Mouse (Mus musculus): ENCODE measurements at regions not wholly inside any gene's neighbourhood (a gene's known extent, or its start where the extent isn't known, plus 50 kb on each side); places are given as distances from the start of the nearest gene placed in this dataset.
"Not testable (repeated sequence)": the region's sequence is repeated elsewhere in the genome, so short reads cannot be mapped to it uniquely, and the experiment has no call there.

GRCm38 (mm10) chr19:49115484-49115883 is 909.7 kb downstream of the Sorcs3 start:
- no peak for DNase-seq (ENCODE audit: low spot score in 2 of 2)
- intact Hi-C loops (cut with DNase I) = no loop called here

DNA sequence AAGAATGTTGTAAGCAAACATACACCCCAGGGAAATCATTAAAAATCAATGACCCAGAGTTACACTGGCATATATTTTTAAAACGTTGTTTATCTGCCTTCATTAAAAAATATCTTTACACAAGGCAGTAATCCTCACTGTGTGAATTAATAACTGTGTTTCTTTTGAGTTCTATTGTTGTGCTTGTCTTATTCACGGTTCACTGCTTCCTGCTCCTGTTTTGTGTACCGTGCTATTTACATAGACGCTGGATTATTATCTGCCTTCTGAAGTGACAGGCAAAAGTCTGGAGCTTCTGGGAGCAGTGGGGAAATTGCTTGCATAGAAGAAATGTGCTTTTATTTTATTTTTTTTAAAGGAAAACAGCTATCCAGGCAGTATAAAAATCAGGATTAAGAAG is 925.8 kb downstream of the Sorcs3 start:
- intact Hi-C loops (cut with DNase I) = no loop called here
- DNase-seq (ENCODE audit: low spot score in 2 of 2) = no peak

DNA sequence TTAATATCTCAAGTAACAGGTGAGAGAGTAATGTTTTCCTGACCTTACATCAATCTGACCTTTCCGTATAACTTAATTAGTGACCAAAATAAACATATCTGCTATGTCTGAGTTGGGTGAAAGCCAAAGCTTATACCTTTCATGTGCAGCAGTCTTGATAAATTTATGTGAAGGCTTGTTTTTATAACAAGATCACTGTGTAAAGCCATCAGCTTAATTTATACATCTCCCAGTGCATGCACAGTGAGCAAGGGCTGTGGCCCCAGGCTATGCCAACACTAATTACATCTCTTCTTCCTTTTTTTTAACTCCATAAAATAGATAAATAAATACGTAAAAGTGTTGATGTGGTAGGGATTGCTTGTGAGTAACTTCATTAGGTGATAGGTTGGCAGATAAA is 966.3 kb downstream of the Sorcs3 start:
- intact Hi-C loops (cut with DNase I) = no loop called here
- no peak for DNase-seq (ENCODE audit: low spot score in 2 of 2)

- no peak for DNase-seq (ENCODE audit: low spot score in 2 of 2)
- intact Hi-C loops (cut with DNase I) = no loop called here
Observed at GRCm38 (mm10) chr19:49207971-49208370, 1002.1 kb downstream of the Sorcs3 start.

GRCm38 (mm10) chr19:49242601-49243000 is 1036.8 kb downstream of the Sorcs3 start:
- no peak for DNase-seq (ENCODE audit: low spot score in 2 of 2)
- intact Hi-C loops (cut with DNase I) = no loop called here

GRCm38 (mm10) chr19:49245114-49245714 is 1039.4 kb downstream of the Sorcs3 start:
- no peak for DNase-seq (ENCODE audit: low spot score in 2 of 2)
- intact Hi-C loops (cut with DNase I) = no loop called here

GRCm38 (mm10) chr19:49264616-49265015 is 1058.8 kb downstream of the Sorcs3 start:
- DNase-seq (ENCODE audit: low spot score in 2 of 2) = peak; percentile 37 to 60
- intact Hi-C loops (cut with DNase I) = loop anchor here (10.0 kb wide), 1 partner anchor 1120 kb away; no protein-coding TSS in a partner anchor

- intact Hi-C loops (cut with DNase I) = loop anchor here (10.0 kb wide), 1 partner anchor 1123 kb away; no protein-coding TSS in a partner anchor
Observed at GRCm38 (mm10) chr19:49267864-49268480, 1062.1 kb downstream of the Sorcs3 start.

DNA sequence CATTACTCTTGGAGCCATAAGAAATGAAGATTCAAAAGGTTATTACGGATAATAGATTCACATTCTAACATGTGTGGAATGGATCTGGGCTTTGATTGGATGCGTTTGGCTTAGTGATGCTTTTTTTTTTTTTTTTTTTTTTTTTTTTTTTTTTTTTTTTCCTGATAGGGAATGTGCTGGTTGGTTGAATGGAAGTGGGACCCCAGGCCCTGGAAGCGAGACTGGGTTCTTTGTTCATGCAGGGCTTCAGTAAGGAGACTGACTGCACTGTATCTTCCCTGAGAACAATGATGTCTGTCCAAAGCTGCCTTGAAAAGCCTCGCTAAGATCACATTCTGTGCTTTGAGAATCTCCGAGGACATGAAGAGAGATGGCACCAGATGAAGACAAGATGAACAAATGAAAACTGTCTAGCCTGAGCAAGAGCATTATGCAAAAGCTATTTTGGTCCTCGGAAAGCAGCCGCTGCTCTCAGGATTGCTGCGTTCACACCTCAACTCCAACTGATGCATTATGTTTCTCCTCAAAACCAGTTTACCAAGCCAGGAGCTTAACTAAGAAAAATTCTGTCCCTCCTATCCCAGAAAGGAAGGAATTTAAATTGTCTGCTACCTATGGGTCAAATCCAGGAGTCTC is 1076.9 kb downstream of the Sorcs3 start:
- intact Hi-C loops (cut with DNase I) = no loop called here
- peak in 1 of 2 experiments; percentile 58 for DNase-seq (ENCODE audit: low spot score in 2 of 2)

More at GRCm38 (mm10) chr19:49267864-49268480, 1062.1 kb downstream of the Sorcs3 start:
- no peak for DNase-seq (ENCODE audit: low spot score in 2 of 2)

DNA sequence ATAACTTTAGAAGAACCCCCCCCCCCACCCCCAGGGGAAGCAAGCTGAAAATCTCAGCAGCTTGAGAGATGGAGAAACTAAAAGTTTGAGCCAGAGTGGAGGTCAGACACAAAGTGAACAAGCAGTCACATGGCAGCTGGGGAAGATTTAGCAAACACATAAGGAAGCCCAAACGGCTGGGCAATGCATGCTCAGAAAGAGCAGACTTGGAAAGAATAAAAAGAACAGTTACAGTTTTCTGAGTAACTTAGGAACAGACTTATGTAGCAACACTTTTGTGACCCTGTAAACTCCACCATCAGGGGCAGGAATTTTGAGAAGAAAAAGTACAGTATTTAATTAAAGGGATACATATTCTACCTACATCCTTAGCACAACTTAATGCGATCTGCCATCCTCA is 1089.2 kb downstream of the Sorcs3 start:
- intact Hi-C loops (cut with DNase I) = no loop called here
- DNase-seq (ENCODE audit: low spot score in 2 of 2) = no peak

DNA sequence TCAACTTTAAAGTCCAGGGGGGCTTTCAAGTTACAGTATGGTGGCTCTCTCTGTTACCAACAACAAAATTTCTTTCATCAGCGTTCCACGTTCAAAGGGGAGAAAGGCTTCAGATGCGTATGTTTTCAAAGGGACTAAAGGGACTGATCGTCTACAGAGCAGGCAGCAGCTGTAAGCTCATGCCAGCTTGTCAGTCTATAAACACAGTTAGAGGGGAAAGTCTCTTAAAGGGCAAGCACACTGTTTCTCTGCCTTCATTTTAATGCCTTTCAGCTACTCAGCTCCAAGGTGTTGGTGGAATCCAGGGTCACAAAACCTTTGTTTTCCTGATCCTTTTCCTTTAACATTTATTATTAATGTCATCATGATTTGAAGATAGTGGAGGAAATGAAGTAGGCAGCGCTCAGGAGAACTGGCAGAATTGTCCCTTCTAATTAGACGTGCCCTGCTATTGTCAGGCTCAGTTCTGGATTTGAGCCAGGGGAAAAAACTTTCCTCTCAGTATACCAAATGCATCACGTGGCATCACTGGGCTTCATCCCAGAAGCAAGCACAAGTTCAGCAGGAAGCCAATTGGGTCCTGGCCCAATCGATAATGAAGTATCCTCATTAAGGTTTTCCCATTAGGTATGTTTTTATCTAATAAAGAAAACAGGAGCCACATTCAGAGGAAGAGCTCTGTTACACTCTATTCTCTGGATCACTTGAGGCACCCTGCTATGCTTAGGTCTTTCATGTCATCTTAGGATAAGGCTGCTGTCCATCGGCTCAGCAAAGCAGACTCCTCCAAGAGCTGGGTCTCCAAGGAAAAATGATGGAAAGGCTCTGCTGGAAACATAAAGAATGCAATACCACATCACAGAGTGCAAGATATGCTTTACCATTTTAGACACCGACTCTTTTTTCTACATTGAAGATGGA is 1093.8 kb downstream of the Sorcs3 start:
- intact Hi-C loops (cut with DNase I) = no loop called here
- peak; percentile 12 to 24 for DNase-seq (ENCODE audit: low spot score in 2 of 2)

DNA sequence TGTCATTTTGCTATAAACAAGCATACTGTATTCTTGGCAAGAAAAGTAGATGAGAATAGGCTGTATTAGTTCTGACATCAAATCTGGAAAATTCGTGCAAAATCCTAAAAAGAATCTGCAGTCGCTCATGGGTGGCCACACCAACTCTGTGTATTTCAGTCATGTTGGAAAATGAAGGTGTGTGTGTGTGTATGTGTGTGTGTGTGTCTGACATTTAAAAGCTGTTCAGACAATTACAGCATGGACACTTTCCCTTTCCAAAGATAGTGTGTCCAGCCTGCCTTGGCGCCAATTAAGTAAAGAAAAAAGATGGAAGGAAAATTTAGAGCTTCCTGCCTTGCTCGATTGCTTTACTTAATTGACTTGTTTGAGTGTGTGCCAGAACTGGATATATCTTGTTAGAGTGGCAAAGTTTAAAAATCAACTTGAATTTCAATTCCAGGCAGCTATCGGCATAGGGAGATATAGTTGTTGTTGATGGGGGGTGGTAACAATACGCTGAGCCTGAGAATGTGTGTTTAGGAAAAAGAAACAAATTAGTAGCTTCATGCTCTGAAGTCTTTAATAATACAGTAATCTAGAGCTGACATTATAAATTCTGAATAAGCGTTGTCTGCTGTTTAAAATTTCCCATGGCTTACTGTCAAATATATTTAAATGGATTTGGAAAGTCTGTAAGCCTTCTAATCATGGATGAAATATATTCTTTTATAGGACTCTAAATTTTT is 1095.7 kb downstream of the Sorcs3 start:
- intact Hi-C loops (cut with DNase I) = no loop called here
- no peak for DNase-seq (ENCODE audit: low spot score in 2 of 2)

DNA sequence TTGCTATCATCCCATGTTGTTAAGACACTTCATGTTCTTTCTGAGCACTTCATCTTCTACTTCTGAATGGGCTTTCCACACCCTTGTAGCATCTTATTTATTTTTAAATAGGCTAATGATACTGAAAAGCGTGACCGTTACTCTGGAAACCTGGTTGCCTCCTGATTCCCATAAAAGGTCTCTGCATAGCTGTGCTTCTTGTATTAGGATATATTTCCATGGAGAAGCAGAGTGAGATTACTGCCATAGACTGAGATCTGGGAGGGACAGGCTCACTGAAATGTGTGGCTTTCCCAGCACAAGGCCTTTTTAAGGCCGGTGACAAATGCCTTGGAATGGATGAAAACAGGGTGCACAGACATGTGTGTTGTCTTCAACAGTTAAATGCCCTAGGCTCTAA is 1100.0 kb downstream of the Sorcs3 start:
- intact Hi-C loops (cut with DNase I) = no loop called here
- no peak for DNase-seq (ENCODE audit: low spot score in 2 of 2)

DNA sequence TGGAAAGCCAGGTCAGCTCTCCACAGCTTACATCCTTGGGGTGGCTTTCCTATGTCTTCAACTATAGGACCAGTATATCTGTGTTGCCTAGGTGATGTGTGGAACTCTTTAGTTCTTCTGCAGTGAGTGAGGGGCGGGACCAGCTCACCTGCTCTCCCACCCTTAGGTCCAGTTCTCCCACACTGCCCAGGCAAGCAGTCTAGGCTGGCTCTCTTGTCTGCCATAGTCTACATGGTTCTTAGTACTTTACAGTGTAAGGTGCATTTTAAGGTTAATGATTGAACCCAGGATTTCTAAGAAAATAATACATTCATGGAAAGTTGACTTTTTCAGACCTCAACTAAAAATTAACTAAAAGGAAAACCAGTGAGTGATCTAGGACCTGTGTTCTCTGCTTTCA is 1108.4 kb downstream of the Sorcs3 start:
- no peak for DNase-seq (ENCODE audit: low spot score in 2 of 2)
- intact Hi-C loops (cut with DNase I) = no loop called here

DNA sequence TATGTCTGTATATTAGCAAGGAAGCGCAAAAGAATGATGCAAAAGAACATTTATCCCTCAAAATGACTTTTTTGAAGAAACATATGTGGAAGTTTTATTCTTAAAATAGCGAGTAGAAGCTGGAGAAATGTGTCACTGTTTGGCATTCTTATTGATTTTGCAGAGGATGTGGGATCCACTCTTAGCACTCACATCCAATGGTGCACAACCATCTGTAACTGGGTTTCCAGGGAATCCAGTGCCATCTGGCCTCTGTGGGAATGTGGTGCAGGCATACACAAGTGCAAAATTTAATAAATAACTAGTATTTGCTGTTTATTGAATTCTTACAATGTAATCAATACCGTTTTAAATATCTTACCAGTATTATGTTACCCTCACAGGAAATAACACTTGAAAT is 1153.8 kb downstream of the Sorcs3 start:
- intact Hi-C loops (cut with DNase I) = loop anchor here (2.0 kb wide), 1 partner anchor 51 kb away; no protein-coding TSS in a partner anchor
- peak; percentile 19 to 22 for DNase-seq (ENCODE audit: low spot score in 2 of 2)

GRCm38 (mm10) chr19:49360715-49361114 is 1154.9 kb downstream of the Sorcs3 start:
- intact Hi-C loops (cut with DNase I) = no loop called here

GRCm38 (mm10) chr19:49361116-49361515 is 1155.3 kb downstream of the Sorcs3 start:
- intact Hi-C loops (cut with DNase I); DNase-seq (ENCODE audit: low spot score in 2 of 2): not testable (repeated sequence)

More at GRCm38 (mm10) chr19:49360715-49361114, 1154.9 kb downstream of the Sorcs3 start:
- no peak for DNase-seq (ENCODE audit: low spot score in 2 of 2)

GRCm38 (mm10) chr19:49372921-49373320 is 1167.1 kb downstream of the Sorcs3 start:
- DNase-seq (ENCODE audit: low spot score in 2 of 2) = no peak
- intact Hi-C loops (cut with DNase I) = no loop called here

DNA sequence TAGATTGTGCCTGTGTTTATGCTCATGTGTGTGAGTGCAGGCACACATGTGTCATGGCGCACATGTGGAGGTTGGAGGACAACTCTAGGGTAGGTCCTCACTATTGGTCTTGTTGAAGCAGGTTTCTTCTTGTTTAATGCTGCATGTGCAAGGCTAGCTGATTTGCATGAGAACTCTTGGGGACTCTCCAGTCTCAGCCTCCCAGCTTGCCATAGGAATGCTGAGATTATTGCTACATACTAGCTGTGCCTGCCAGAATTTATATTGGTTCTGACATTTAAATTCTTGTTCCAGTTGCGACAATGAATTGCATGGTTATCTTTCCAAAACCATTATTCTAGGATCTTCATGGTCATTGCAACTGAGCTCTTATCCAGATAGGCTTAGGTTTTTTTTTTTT is 1168.5 kb downstream of the Sorcs3 start:
- intact Hi-C loops (cut with DNase I) = no loop called here
- peak in 1 of 2 experiments; percentile 10 for DNase-seq (ENCODE audit: low spot score in 2 of 2)

All from left cerebral cortex, postnatal 14 days (tissue).